Mouse (Mus musculus): Measurements from ENCODE around the gene Gm43064. TPM values are rescaled to one million over a fixed set of nuclear protein-coding genes. Genes with fewer than 3 reads are reported as not detected.

The Gm43064 gene
- not detected in 2 replicates for polyA plus RNA-seq (2012; ENCODE audit: insufficient read depth, insufficient read length, missing spikeins)

DNA sequence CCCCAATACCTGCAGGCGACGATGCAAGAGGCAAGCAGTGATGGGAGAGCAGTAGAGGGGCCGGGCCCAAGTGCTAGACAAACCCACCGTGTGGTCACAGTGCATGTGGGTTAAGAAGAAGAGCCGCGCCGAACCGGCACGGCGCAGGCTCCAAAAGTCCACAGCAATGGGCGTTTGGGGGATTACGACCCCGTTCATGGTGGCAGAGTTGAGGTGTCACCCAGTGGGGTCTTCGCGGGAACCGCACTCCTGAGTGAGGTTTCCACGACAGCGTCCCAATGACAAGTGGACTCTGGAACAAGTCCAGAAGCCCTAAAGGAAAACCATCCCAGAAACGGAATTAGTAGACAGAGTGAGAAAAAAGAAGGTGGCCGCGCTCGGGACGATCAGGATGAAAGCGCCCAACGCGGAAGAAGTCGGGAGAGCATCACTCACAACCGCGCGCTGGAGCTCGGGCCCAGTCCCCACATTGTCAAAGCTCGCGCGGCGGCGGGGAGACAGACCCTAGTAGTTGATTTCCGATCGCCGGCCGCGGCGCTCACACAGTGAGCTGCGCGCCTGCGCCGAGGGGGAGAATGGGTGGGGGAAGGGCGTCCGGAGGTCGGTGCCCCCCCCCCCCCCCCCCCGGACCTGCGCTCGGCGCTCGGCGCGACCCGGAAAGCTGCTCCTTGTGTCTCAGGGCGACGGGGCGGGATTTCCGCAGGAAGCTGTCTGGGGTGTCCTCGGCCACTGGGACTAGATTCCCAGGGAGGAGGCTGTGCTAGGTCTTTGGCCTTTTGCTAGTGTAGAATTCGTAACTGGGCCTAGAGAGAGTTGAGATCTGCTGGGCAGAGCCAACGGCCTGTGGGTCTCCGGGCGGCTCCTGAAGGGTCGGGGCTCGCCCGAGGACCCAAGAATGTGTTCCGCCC lies at the start of gene Gm43064, which contains the start of the genes Dclre1b and Ap4b1:
Gene Gm43064 (plus strand): TSS at position 683 of the 908 bp plus-strand sequence.
Gene Dclre1b (minus strand): TSS at position 554 of the 908 bp plus-strand sequence.
Gene Ap4b1 (plus strand): TSS at position 630 of the 908 bp plus-strand sequence.
- H3K4me3 ChIP-seq (ENCODE audit: insufficient read depth, low read depth, low read length), result peak within 1 kb of the TSS; percentile 85

DNA sequence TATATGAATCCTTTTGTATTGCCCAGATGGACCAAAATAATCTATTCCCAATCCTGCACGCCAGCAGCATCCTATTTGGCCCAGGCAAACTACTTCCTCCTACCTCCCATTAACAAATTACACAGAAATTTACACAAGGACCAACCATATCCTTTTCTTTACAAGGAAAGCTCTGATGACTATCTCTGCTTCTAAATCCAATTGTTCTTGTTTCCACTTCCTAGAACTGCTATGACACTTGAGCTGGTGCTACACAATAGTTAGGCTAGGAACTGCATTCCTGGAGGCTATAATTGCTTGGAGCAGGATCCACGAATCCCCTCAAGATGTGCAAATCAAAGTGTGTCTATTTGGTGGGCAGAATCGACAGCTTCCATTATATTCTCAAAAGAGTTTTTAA lies 42.6 kb upstream of the Gm43064 start:
- Histone ChIP-seq H3K4me1 (ENCODE audit: control insufficient read depth, insufficient read depth, insufficient read length, low read length) (peaks cover 7% of the 10 kb centered on the region), H3K27ac (replicated peaks; ENCODE audit: low read depth, low read length) (no peak overlapping the region), H3K4me3 (ENCODE audit: insufficient read depth, low read depth, low read length) (no peak overlapping the region)

More for the DNA sequence above, at the start of gene Gm43064, which contains the start of the genes Dclre1b and Ap4b1:
- H3K27ac ChIP-seq (replicated peaks; ENCODE audit: low read depth, low read length), result peak within 1 kb of the TSS; percentile 98
- peaks cover 7% of the 10 kb centered on the region for H3K4me1 ChIP-seq (ENCODE audit: control insufficient read depth, insufficient read depth, insufficient read length, low read length)

DNA sequence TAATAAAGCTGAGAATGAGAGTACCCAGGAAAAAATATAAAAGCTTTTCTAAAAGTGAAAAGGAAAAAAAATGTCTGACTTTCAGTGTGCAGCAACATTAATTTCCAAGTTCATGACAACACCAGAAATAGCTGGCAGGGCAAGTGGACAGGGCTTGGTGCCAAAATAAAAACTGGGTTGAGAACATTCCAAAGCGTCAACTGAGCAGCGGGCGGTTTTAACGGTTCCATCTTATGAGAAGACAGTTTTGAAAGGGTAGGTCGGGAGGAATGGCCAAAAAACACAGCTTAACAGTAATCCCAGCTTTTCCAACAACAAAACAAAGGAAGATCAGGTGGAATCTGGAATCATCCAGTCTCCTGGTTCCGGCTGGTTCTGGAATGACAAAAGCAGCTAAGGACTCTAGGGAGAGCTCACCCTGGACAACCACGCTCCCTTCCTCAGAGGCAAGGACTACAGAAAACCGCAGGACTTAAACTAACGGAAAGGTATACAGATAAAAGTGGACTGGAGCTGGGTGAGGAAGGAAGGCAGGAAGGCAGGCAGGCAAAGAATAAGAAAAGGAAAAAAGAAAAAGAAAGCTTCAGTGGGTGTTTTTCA lies 37.7 kb upstream of the Gm43064 start:
- H3K27ac ChIP-seq (replicated peaks; ENCODE audit: low read depth, low read length), result peak overlapping the region; percentile 52
- H3K4me3 ChIP-seq (ENCODE audit: insufficient read depth, low read depth, low read length), result peak overlapping the region; percentile 37; the same call in 1 of the 2 replicates
- H3K4me1 ChIP-seq (ENCODE audit: control insufficient read depth, insufficient read depth, insufficient read length, low read length), result peaks cover 24% of the 10 kb centered on the region

DNA sequence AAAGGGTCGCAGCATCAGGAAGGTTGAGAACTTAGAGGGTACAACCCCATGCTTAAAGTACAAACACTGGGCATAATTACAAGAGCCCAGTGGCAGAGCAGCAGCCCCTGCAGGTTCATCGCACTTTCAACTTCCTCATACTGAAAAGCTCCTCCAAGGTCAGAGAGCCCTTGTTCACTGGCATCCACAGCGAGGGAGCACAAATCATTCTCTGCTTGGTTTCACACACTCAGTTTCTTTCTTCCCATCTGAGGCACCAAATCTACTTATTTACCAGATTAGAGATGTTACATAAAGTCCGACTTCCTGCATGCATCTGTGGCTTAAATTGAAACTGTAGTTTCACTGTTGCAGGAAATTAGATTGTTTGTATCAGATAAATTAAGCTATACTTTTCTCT lies 36.5 kb upstream of the Gm43064 start:
- H3K4me1 ChIP-seq (ENCODE audit: control insufficient read depth, insufficient read depth, insufficient read length, low read length), result peaks cover 24% of the 10 kb centered on the region
- H3K4me3 ChIP-seq (ENCODE audit: insufficient read depth, low read depth, low read length), result no peak overlapping the region
- peak overlapping the region; percentile 38 for H3K27ac ChIP-seq (replicated peaks; ENCODE audit: low read depth, low read length)

DNA sequence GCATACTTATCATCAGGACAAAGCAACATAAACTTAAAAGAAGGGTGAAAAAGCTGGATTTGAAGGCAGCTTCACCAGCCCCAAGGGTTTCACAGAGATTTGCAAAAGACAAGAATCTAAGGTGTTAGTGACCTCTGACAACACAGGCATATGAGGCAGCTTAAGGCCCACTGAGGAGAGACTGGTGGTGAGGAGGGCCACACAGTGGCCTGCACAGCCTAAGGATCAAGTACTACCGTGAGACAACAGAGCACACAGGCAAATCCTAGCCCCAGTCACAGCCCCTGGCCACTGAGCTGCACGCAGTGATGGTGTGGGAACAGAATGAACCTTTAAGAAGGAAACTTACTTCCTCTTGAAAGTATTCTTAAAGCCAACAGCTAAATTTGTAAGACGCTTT lies 35.9 kb upstream of the Gm43064 start:
- no peak overlapping the region for H3K4me3 ChIP-seq (ENCODE audit: insufficient read depth, low read depth, low read length)
- H3K4me1 ChIP-seq (ENCODE audit: control insufficient read depth, insufficient read depth, insufficient read length, low read length), result peaks cover 24% of the 10 kb centered on the region
- H3K27ac ChIP-seq (replicated peaks; ENCODE audit: low read depth, low read length), result peak overlapping the region; percentile 62

DNA sequence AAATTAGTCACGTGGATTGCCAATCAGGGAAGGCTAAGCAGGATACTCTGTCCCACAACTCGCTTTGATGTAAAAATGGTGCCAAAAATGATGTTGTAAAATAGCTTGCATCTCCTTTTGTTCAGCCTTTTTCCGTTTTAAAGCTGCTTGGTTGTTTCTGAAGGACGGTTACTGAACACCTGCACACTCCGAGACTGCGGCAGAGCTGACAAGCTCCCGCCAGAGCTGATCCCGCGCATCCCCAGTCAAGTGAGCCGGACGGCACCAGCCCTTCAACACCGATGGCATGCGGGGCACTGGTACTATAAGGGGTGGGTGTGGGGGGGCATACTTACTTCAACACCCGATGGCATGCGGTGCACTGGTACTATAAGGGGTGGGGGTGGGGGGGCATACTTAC lies 35.4 kb upstream of the Gm43064 start:
- 0 out of 2 replicates have a peak overlapping the region, but pooled peaks have one; percentile 42 for H3K27ac ChIP-seq (replicated peaks; ENCODE audit: low read depth, low read length)
- H3K4me1 ChIP-seq (ENCODE audit: control insufficient read depth, insufficient read depth, insufficient read length, low read length), result peaks cover 24% of the 10 kb centered on the region
- no peak overlapping the region for H3K4me3 ChIP-seq (ENCODE audit: insufficient read depth, low read depth, low read length)

DNA sequence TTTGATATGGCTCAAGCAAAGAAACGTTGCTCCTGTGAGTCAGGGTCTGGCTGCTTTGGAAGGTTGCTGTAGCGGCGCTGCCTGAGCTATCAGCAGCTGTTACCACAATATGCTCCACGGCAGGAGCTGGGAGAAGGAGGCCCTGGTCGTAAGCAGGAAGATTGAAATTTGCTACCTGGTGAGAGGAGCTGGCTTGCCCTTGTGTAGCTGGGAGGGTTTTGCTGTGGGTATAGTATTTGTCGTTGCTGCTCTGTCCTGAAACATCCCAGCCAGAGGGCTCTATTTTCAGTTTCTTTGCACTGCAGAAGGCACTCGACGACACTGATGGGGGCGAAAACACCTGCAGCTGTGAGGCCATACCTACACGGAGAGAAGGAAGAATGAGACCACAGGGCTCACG lies 31.4 kb upstream of the Gm43064 start:
- Histone ChIP-seq H3K4me1 (ENCODE audit: control insufficient read depth, insufficient read depth, insufficient read length, low read length) (peaks cover 20% of the 10 kb centered on the region), H3K27ac (replicated peaks; ENCODE audit: low read depth, low read length) (no peak overlapping the region), H3K4me3 (ENCODE audit: insufficient read depth, low read depth, low read length) (no peak overlapping the region)

DNA sequence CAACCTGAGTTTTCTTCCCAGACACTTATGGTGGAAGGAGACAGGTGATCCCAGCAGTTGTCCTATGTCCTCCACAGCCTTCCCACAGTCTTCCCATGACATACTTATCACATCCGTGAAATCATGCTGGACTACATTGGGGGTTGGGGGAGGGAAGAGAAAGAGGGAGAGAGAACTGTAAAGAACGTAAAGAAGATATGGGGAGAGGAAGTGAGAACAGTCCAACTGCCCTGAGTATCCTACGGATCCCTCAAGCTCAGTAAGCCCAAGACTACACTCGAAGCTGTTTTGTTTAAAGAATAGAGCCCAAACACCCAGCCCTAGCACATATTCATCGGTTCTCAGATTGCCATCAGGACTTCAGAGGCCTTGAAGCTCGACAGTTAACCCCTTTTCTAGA lies 30.7 kb upstream of the Gm43064 start:
- no peak overlapping the region for H3K4me3 ChIP-seq (ENCODE audit: insufficient read depth, low read depth, low read length)
- H3K4me1 ChIP-seq (ENCODE audit: control insufficient read depth, insufficient read depth, insufficient read length, low read length), result peaks cover 17% of the 10 kb centered on the region
- no peak overlapping the region for H3K27ac ChIP-seq (replicated peaks; ENCODE audit: low read depth, low read length)

DNA sequence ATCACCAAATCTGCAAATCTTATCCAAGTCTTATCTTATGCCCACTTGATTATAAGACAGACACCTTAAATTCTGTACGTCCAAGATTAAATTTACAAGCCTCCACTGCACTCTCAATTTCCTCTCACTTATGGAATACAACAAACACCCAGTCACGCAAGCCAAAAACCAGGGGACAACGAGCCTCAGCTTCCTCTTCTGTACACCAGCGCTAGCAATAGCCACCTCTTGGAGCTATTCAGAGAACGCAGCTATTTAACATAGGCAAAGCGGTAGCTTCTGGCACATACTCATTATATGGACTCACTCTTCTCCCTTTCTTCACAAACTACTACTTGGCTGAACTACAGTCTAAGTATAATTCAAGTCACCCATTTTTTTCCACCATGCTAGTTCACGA lies 30.2 kb upstream of the Gm43064 start:
- H3K27ac ChIP-seq (replicated peaks; ENCODE audit: low read depth, low read length), result no peak overlapping the region
- H3K4me1 ChIP-seq (ENCODE audit: control insufficient read depth, insufficient read depth, insufficient read length, low read length), result peaks cover 17% of the 10 kb centered on the region; the same call in 1 of the 2 replicates
- H3K4me3 ChIP-seq (ENCODE audit: insufficient read depth, low read depth, low read length), result no peak overlapping the region

DNA sequence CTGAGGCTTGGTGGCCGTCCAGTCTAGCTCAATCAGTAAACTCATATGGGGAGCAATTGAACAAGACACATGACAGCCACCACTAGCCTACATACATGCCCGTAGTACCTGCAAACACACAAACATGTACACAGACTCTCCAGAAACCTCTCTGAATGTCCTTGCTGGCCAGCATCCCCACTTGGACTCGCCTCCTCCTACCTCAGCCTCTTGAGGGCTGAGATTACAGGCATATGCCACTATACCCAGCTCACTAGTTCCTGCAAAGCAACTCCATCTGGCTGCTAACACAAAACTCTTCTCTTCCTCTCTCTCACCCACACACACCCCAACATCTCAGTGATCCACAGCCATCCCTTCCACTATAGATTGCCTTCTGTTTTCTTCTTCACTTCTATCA lies 29.1 kb upstream of the Gm43064 start:
- H3K27ac ChIP-seq (replicated peaks; ENCODE audit: low read depth, low read length), result no peak overlapping the region

DNA sequence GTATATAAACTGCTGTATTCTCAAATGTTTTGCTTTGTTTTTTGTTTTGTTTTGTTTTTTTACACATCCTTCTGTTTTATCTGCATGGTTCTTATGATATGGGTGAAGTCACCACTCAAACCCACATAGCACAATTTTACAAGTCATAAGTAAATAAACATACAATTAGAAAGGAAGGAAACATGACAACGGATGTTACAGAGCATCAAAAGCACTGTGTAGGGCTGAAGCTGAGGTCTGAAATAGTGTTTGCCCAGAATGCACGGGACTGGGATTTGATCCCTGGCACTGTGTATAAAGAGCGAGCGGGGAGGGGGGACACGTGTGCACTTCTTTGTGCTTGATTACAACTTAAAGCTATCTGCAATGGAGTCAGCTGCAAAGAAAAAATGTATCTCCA lies 28.6 kb upstream of the Gm43064 start:
- Histone ChIP-seq H3K4me3 (ENCODE audit: insufficient read depth, low read depth, low read length) (no peak overlapping the region), H3K4me1 (ENCODE audit: control insufficient read depth, insufficient read depth, insufficient read length, low read length) (peaks cover 19% of the 10 kb centered on the region; the same call in 1 of the 2 replicates), H3K27ac (replicated peaks; ENCODE audit: low read depth, low read length) (no peak overlapping the region)

More for the DNA sequence above, 29.1 kb upstream of the Gm43064 start:
- peaks cover 19% of the 10 kb centered on the region; the same call in 1 of the 2 replicates for H3K4me1 ChIP-seq (ENCODE audit: control insufficient read depth, insufficient read depth, insufficient read length, low read length)
- H3K4me3 ChIP-seq (ENCODE audit: insufficient read depth, low read depth, low read length), result no peak overlapping the region

DNA sequence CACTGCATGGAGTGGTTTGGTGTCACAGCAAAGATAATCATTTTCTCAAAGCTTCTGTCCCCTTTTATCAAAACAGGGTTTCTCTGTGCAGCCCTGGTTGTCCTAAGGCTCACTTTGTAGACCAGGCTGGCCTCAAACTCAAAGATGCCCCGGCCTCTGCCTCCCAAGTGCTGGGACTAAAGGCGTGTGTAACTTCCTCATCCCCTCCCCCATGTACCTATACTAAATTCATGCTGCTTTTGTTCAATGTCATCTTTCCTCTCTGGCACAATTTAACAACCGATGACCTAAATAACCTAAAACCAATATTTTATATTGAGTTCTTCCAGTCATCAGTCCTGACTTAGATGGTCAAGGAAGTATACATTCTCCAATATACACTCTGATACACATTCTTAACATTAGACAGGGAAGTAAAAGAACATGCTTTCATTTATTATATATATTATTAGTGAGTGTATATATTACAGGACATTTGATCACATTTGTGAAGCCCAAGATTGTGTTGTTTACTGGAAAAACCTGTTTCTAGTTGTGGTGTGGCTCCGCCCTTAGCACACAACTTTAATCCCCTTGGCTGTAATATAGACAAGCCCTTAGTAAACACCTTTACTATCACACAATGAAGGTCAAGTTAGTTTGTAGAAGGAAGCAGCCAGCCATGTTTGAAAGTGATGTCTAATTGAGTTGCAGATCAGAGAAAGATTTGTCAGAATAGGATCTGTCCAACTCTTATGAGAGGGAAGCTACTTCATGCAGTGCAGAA lies 26.3 kb upstream of the Gm43064 start:
- H3K27ac ChIP-seq (replicated peaks; ENCODE audit: low read depth, low read length), result no peak overlapping the region
- H3K4me3 ChIP-seq (ENCODE audit: insufficient read depth, low read depth, low read length), result no peak overlapping the region
- H3K4me1 ChIP-seq (ENCODE audit: control insufficient read depth, insufficient read depth, insufficient read length, low read length), result peaks cover 31% of the 10 kb centered on the region; the same call in 1 of the 2 replicates

DNA sequence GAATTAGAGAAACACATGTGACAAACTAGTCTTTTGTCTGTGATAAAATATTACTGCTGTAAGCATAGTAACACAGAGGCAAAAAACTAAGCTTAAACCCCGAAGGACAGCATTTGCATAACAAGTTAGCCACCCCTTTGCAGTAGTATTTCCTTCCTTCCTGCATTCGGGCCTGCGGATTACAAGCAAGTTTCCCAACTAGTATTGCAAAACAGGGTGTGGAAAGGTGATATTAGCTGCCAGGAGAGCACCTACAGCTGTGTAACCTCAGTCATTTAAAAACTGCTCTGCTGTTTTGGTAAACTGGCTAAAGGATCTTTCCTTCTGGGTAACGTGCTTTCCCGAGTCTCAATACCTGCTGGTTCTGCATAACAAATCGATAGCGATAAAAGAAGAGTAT lies 22.1 kb upstream of the Gm43064 start:
- Histone ChIP-seq H3K4me1 (ENCODE audit: control insufficient read depth, insufficient read depth, insufficient read length, low read length) (peaks cover 28% of the 10 kb centered on the region; the same call in 1 of the 2 replicates), H3K4me3 (ENCODE audit: insufficient read depth, low read depth, low read length) (no peak overlapping the region), H3K27ac (replicated peaks; ENCODE audit: low read depth, low read length) (peak overlapping the region; percentile 61)

DNA sequence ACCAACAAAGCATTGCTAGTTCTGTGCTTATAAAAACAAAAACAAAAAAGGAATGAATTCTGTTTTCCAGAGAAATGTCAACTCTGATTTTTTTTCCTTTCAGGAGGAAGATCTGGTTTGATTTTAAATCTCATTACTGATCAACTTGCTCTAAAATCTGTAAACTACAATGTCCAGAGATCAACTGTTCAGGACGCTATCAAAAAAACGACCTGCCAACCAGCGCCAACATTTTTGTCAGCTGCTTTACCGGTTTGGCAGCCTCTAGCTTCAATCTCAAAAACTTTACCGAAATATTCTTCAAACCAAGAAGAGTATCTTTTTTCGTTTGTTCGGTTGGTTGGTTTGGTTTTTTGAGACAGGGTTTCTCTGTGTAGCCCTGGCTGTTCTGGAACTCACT lies 20.3 kb upstream of the Gm43064 start:
- peaks cover 31% of the 10 kb centered on the region for H3K4me1 ChIP-seq (ENCODE audit: control insufficient read depth, insufficient read depth, insufficient read length, low read length)
- peak overlapping the region; percentile 88 for H3K27ac ChIP-seq (replicated peaks; ENCODE audit: low read depth, low read length)
- H3K4me3 ChIP-seq (ENCODE audit: insufficient read depth, low read depth, low read length), result peak overlapping the region; percentile 41

Measured in brown adipose tissue, adult 24 weeks (tissue).